Comparison of ENCODE assay signal across 12 mouse cellular contexts in the genomic region with DNA sequence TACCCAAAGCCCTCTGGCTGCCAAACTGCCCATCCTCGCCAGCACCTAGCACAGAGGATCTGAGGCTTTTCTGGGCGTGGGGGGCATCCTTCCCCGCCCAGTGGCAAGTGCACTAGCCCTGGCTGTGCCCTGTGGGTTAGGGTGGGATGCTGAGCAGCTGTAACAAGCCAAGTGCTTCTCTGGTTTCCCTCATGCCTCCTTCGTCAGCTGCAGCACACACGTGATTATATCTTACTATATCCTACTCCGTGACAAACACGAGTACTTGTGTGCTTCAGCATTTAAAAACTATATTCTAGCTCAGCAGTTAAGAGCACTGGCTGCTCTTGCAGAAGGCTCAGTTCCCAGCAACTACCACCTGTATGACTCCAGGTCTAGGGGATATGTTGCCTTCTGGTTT. TPM values are rescaled to one million over a fixed set of nuclear protein-coding genes. Genes with fewer than 3 reads are reported as not detected.
A peak's percentile ranks its signal among the peaks of the same experiment; 100 is the strongest.
DNase-seq lines count a peak whose midpoint lies in the region; ATAC-seq and TF ChIP-seq lines count a peak whose summit lies in the region.
"Had no signal": no experiment of that assay in that cellular context is flagged by ENCODE, and none has a peak within 500 bp of the region (broad histone marks: within the 10 kb centered on the region; RNA-seq: fewer than 3 reads in every experiment).

No protein-coding gene starts in this region.

- peak; percentile 6 for DNase-seq in neural tube, embryonic 11.5 days (ENCODE audit: low spot score)
- DNase-seq in embryonic facial prominence, embryonic 10.5 days (ENCODE audit: low spot score): no peak
- no peak for DNase-seq in adrenal gland, postnatal 25 days
- DNase-seq: B cell, adult 2 months; cerebellum, adult 8-10 months; liver had no signal

- no peak overlapping the region for H3K4me2 ChIP-seq in intestine, embryonic 15.5 days (replicated peaks)
- no peak overlapping the region for H3K4me2 ChIP-seq in intestine, postnatal 0 days (replicated peaks; ENCODE audit: low read depth)
- H3K4me2 ChIP-seq in neural tube, embryonic 11.5 days (ENCODE audit: low read depth): no peak overlapping the region
- H3K4me2 ChIP-seq in neural tube, embryonic 15.5 days: no peak overlapping the region
- peak overlapping the region; percentile 69 for H3K4me2 ChIP-seq in myocyte (ENCODE audit: low read depth)
- H3K4me2 ChIP-seq: forebrain, embryonic 15.5 days had no signal

- H3K4me3 ChIP-seq in intestine, embryonic 15.5 days (replicated peaks): no peak overlapping the region
- H3K4me3 ChIP-seq in intestine, postnatal 0 days (ENCODE audit: low read depth, low read length): no peak overlapping the region
- H3K4me3 ChIP-seq in neural tube, embryonic 11.5 days (ENCODE audit: low read depth, low read length): no peak overlapping the region
- no peak overlapping the region for H3K4me3 ChIP-seq in neural tube, embryonic 15.5 days (replicated peaks)
- H3K4me3 ChIP-seq in embryonic facial prominence, embryonic 10.5 days: no peak overlapping the region
- H3K4me3 ChIP-seq in myocyte: no peak overlapping the region
- H3K4me3 ChIP-seq: erythroblast, embryonic 14.5 days; forebrain, embryonic 15.5 days had no signal

- WGBS in intestine, embryonic 15.5 days: 81% methylated on average over 7 of the region's 7 CpGs
- WGBS in intestine, postnatal 0 days: 89% methylated on average over 7 of the region's 7 CpGs
- 78% methylated on average over 7 of the region's 7 CpGs for WGBS in neural tube, embryonic 11.5 days
- WGBS in neural tube, embryonic 15.5 days: 84% methylated on average over 7 of the region's 7 CpGs
- WGBS in embryonic facial prominence, embryonic 10.5 days: 86% methylated on average over 7 of the region's 7 CpGs

- no peak overlapping the region for H3ac ChIP-seq in myocyte (ENCODE audit: control insufficient read depth, insufficient read length)

- H3K27me3 ChIP-seq in intestine, embryonic 15.5 days (replicated peaks): no peaks in the 10 kb centered on the region
- no peaks in the 10 kb centered on the region for H3K27me3 ChIP-seq in intestine, postnatal 0 days (replicated peaks; ENCODE audit: control insufficient read depth, insufficient read depth, low read length)
- H3K27me3 ChIP-seq in neural tube, embryonic 11.5 days (ENCODE audit: control insufficient read depth, insufficient read depth, low read length): no peaks in the 10 kb centered on the region
- H3K27me3 ChIP-seq in neural tube, embryonic 15.5 days (replicated peaks): no peaks in the 10 kb centered on the region
- no peaks in the 10 kb centered on the region; the same call in 1 of the 2 replicates for H3K27me3 ChIP-seq in embryonic facial prominence, embryonic 10.5 days (replicated peaks; ENCODE audit: low read depth, poor library complexity, severe bottlenecking)
- no peaks in the 10 kb centered on the region for H3K27me3 ChIP-seq in myocyte (ENCODE audit: control insufficient read depth, insufficient read depth, insufficient read length)
- H3K27me3 ChIP-seq: forebrain, embryonic 15.5 days had no signal

- no peak overlapping the region for H3K27ac ChIP-seq in intestine, embryonic 15.5 days
- no peak overlapping the region for H3K27ac ChIP-seq in intestine, postnatal 0 days (ENCODE audit: low read depth, low read length)
- no peak overlapping the region for H3K27ac ChIP-seq in neural tube, embryonic 11.5 days (ENCODE audit: low read depth, low read length)
- no peak overlapping the region for H3K27ac ChIP-seq in neural tube, embryonic 15.5 days (replicated peaks)
- peak overlapping the region; percentile 83 for H3K27ac ChIP-seq in embryonic facial prominence, embryonic 10.5 days (replicated peaks)
- H3K27ac ChIP-seq: forebrain, embryonic 15.5 days had no signal

- H3K9me3 ChIP-seq in intestine, embryonic 15.5 days: no peaks in the 10 kb centered on the region
- H3K9me3 ChIP-seq in intestine, postnatal 0 days (ENCODE audit: control insufficient read depth): no peaks in the 10 kb centered on the region
- no peaks in the 10 kb centered on the region for H3K9me3 ChIP-seq in neural tube, embryonic 11.5 days (ENCODE audit: control insufficient read depth, low read length)
- no peaks in the 10 kb centered on the region for H3K9me3 ChIP-seq in neural tube, embryonic 15.5 days (replicated peaks)
- H3K9me3 ChIP-seq in embryonic facial prominence, embryonic 10.5 days: no peaks in the 10 kb centered on the region
- H3K9me3 ChIP-seq: forebrain, embryonic 15.5 days had no signal

- no peaks in the 10 kb centered on the region for H3K79me2 ChIP-seq in myocyte (ENCODE audit: control insufficient read depth, insufficient read depth)

- ATAC-seq in intestine, embryonic 15.5 days: peak; percentile 19; the same call in 1 of the 2 replicates
- no peak for ATAC-seq in intestine, postnatal 0 days
- ATAC-seq in neural tube, embryonic 11.5 days (ENCODE audit: insufficient read depth, low FRiP score, low TSS enrichment): no peak
- no peak for ATAC-seq in neural tube, embryonic 15.5 days (ENCODE audit: low FRiP score)

- H3K4me1 ChIP-seq in intestine, embryonic 15.5 days (replicated peaks): peaks cover 7% of the 10 kb centered on the region
- H3K4me1 ChIP-seq in intestine, postnatal 0 days (replicated peaks; ENCODE audit: control insufficient read depth, insufficient read depth, low read length): 0 out of 2 replicates have a peak, but pooled peaks cover 2% of the 10 kb centered on the region
- peaks cover 8% of the 10 kb centered on the region; the same call in 1 of the 2 replicates for H3K4me1 ChIP-seq in neural tube, embryonic 11.5 days (ENCODE audit: control insufficient read depth, insufficient read depth, low read length)
- H3K4me1 ChIP-seq in neural tube, embryonic 15.5 days: peaks cover 15% of the 10 kb centered on the region
- peaks cover 43% of the 10 kb centered on the region for H3K4me1 ChIP-seq in embryonic facial prominence, embryonic 10.5 days

- no peak for TF ChIP-seq POLR2A in myocyte (IDR thresholded peaks at IDR 0.05; ENCODE audit: insufficient read length, low read depth)

- TF ChIP-seq CTCF in intestine, postnatal 0 days (IDR thresholded peaks at IDR 0.05; ENCODE audit: low read depth): no peak

- no peaks in the 10 kb centered on the region for H3K36me3 ChIP-seq in intestine, embryonic 15.5 days
- no peaks in the 10 kb centered on the region for H3K36me3 ChIP-seq in intestine, postnatal 0 days (ENCODE audit: control insufficient read depth, insufficient read depth)
- no peaks in the 10 kb centered on the region for H3K36me3 ChIP-seq in neural tube, embryonic 11.5 days (ENCODE audit: control insufficient read depth, insufficient read depth, low read length)
- H3K36me3 ChIP-seq in neural tube, embryonic 15.5 days: no peaks in the 10 kb centered on the region
- no peaks in the 10 kb centered on the region for H3K36me3 ChIP-seq in embryonic facial prominence, embryonic 10.5 days (replicated peaks)
- H3K36me3 ChIP-seq in myocyte (ENCODE audit: control insufficient read depth, insufficient read depth): no peaks in the 10 kb centered on the region
- H3K36me3 ChIP-seq: forebrain, embryonic 15.5 days had no signal

- no peak overlapping the region for H3K9ac ChIP-seq in intestine, embryonic 15.5 days
- no peak overlapping the region for H3K9ac ChIP-seq in intestine, postnatal 0 days (ENCODE audit: low read depth, low read length)
- 0 out of 2 replicates have a peak overlapping the region, but pooled peaks have one; percentile 8 for H3K9ac ChIP-seq in neural tube, embryonic 11.5 days (ENCODE audit: low read length)
- H3K9ac ChIP-seq in neural tube, embryonic 15.5 days (replicated peaks): no peak overlapping the region
- H3K9ac ChIP-seq: forebrain, embryonic 15.5 days had no signal

TF ChIP-seq in myocyte, 11 proteins besides CTCF, POLR2A, EP300 and RAD21:
- TF ChIP-seq TCF12 (IDR thresholded peaks at IDR 0.05; ENCODE audit: insufficient read depth, poor library complexity, severe bottlenecking) (peak; percentile 70), USF1 (IDR thresholded peaks at IDR 0.05; ENCODE audit: low read depth) (peak; percentile 46), MYOG (IDR thresholded peaks at IDR 0.05; ENCODE audit: control insufficient read depth in 1 of 3, insufficient read depth in 1 of 3, insufficient read length in 2 of 3, low read depth in 2 of 3) (peak; percentile 17 to 99 (median 92)), REST (IDR thresholded peaks at IDR 0.05; ENCODE audit: insufficient read depth, insufficient read length) (no peak), TCF3 (IDR thresholded peaks at IDR 0.05; ENCODE audit: insufficient read length, low read depth) (peak; percentile 78), MYOD1 (IDR thresholded peaks at IDR 0.05; ENCODE audit: control insufficient read depth in 1 of 3, insufficient read length in 2 of 3, low read depth in 2 of 3) (peak in 2 of 3 experiments; percentile 79 to 94), MAX (IDR thresholded peaks at IDR 0.05; ENCODE audit: low read depth) (no peak), SRF (IDR thresholded peaks at IDR 0.05; ENCODE audit: control insufficient read depth, insufficient read length, low read depth) (no peak), POLR2AphosphoS2 (IDR thresholded peaks at IDR 0.05; ENCODE audit: insufficient read length, low read depth) (no peak), E2F4 (IDR thresholded peaks at IDR 0.05; ENCODE audit: insufficient read depth) (no peak)

RNA-seq across cellular contexts. Expression of a gene that starts 44.7 kb away (rescaled TPM):
- 14.8 and 15.3 TPM in 2 replicates for polyA plus RNA-seq in intestine, embryonic 15.5 days (2015; fragmentation: Nextera tagmentation; extraction: Ambion mirVana)
- 5.0 and 5.7 TPM in 2 replicates for polyA plus RNA-seq in intestine, postnatal 0 days (2015; fragmentation: Nextera tagmentation; extraction: Ambion mirVana)
- polyA plus RNA-seq in neural tube, embryonic 11.5 days (2014; fragmentation: Nextera tagmentation; extraction: Ambion mirVana): 15.2 and 17.6 TPM in 2 replicates
- polyA plus RNA-seq in neural tube, embryonic 15.5 days (2015; fragmentation: Nextera tagmentation; extraction: Ambion mirVana): 8.7 and 12.2 TPM in 2 replicates
- 23.4 and 25.5 TPM in 2 replicates for polyA plus RNA-seq in embryonic facial prominence, embryonic 10.5 days (2016; fragmentation: Nextera tagmentation; extraction: Ambion mirVana)
- polyA plus RNA-seq in myocyte (2012; fragmentation: generic; extraction: Trizol): 25.5 TPM
- total RNA-seq in adrenal gland, postnatal 25 days (2021): 36.2 and 46.0 TPM in 2 replicates
